13 mouse cellular contexts compared by ENCODE assay signal in the genomic region with DNA sequence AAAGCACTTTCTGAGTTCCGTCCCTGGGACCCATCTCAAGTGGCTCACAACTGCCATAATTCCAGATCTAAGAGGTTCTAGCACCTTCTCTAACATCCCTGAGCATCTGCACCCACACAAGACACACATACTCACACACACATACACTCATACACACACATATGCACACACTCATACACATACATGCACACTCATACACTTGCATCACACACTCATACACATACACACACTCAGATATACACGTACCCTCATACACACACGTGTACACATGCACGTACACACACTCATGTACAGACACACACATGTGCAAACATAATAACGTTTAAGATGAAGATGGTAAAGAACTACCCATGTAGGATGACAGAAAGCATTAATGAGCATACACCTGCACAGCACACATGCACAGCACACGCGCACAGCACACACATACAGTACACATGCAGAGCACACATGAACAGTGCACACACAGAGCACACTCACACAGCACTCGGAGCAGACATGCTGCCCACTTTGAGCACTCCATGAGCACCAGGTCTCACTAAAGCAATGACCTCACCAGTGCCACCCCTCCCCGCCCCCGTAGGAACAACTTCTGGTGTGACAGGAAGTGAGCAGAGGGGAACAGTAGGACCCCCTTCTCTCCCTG. TPM values are rescaled to one million over a fixed set of nuclear protein-coding genes. Genes with fewer than 3 reads are reported as not detected.
DNase-seq lines count a peak whose midpoint lies in the region; ATAC-seq and TF ChIP-seq lines count a peak whose summit lies in the region.
"Had no signal": no experiment of that assay in that cellular context is flagged by ENCODE, and none has a peak within 500 bp of the region (broad histone marks: within the 10 kb centered on the region; RNA-seq: fewer than 3 reads in every experiment).

No protein-coding gene starts in this region.

- 88% methylated on average over 10 of the region's 10 CpGs for WGBS in forebrain, embryonic 11.5 days
- WGBS in hindbrain, embryonic 13.5 days: 90% methylated on average over 10 of the region's 10 CpGs
- 85% methylated on average over 10 of the region's 10 CpGs for WGBS in midbrain, postnatal 0 days

- no peak for DNase-seq in layer of hippocampus, adult 2 months (ENCODE audit: low spot score in 2 of 2)
- no peak for DNase-seq in layer of hippocampus, postnatal 36 days
- DNase-seq in forebrain, embryonic 11.5 days (ENCODE audit: low spot score): no peak
- DNase-seq in midbrain, postnatal 0 days (ENCODE audit: low spot score): no peak
- no peak for DNase-seq in right cerebral cortex, adult 18-20 months
- no peak for DNase-seq in gastrocnemius, adult 18-20 months (ENCODE audit: low spot score)
- DNase-seq: adrenal gland, adult 8-10 months; liver; right cerebral cortex, postnatal 4 days had no signal

- no peak overlapping the region; the same call in 1 of the 2 replicates for H3K9ac ChIP-seq in forebrain, embryonic 11.5 days (ENCODE audit: low read length)
- no peak overlapping the region for H3K9ac ChIP-seq in hindbrain, embryonic 13.5 days
- H3K9ac ChIP-seq in midbrain, postnatal 0 days (replicated peaks; ENCODE audit: low read length, poor library complexity, severe bottlenecking): 0 out of 2 replicates have a peak overlapping the region, but pooled peaks have one; percentile 24

- peak overlapping the region; percentile 37; the same call in 1 of the 2 replicates for H3K4me2 ChIP-seq in forebrain, embryonic 11.5 days (ENCODE audit: low read depth, low read length, severe bottlenecking)
- peak overlapping the region; percentile 29 for H3K4me2 ChIP-seq in hindbrain, embryonic 13.5 days
- H3K4me2 ChIP-seq in midbrain, postnatal 0 days (ENCODE audit: low read depth, low read length, poor library complexity, severe bottlenecking): no peak overlapping the region

- H3K36me3 ChIP-seq in forebrain, embryonic 11.5 days (ENCODE audit: control insufficient read depth, insufficient read depth, low read length): no peaks in the 10 kb centered on the region
- H3K36me3 ChIP-seq in hindbrain, embryonic 13.5 days: peaks cover 67% of the 10 kb centered on the region
- peaks cover 32% of the 10 kb centered on the region for H3K36me3 ChIP-seq in midbrain, postnatal 0 days (ENCODE audit: insufficient read depth, low read length)

- peak overlapping the region; percentile 86 for H3K27ac ChIP-seq in layer of hippocampus, adult 2 months
- peak overlapping the region; percentile 62; the same call in 1 of the 2 replicates for H3K27ac ChIP-seq in forebrain, embryonic 11.5 days (ENCODE audit: low read depth, low read length)
- peak overlapping the region; percentile 83 for H3K27ac ChIP-seq in hindbrain, embryonic 13.5 days
- peak overlapping the region; percentile 55; the same call in 1 of the 2 replicates for H3K27ac ChIP-seq in midbrain, postnatal 0 days (ENCODE audit: low read depth, low read length)

- peak; percentile 50 for ATAC-seq in forebrain, embryonic 11.5 days (replicated peaks; ENCODE audit: low FRiP score)
- ATAC-seq in hindbrain, embryonic 13.5 days (ENCODE audit: low FRiP score): peak; percentile 47
- ATAC-seq in midbrain, postnatal 0 days (ENCODE audit: low FRiP score): peak; percentile 66
- ATAC-seq in erythroblast, adult 5-6 weeks (replicated peaks; ENCODE audit: low FRiP score, poor library complexity, severe bottlenecking): no peak
- ATAC-seq: Patski had no signal

- peak overlapping the region; percentile 35; the same call in 1 of the 2 replicates for H3K4me3 ChIP-seq in layer of hippocampus, adult 2 months
- H3K4me3 ChIP-seq in forebrain, embryonic 11.5 days (ENCODE audit: low read depth, low read length): no peak overlapping the region
- no peak overlapping the region for H3K4me3 ChIP-seq in hindbrain, embryonic 13.5 days
- H3K4me3 ChIP-seq in midbrain, postnatal 0 days (ENCODE audit: low read depth, low read length): no peak overlapping the region
- H3K4me3 ChIP-seq: erythroblast, embryonic 14.5 days had no signal

- 0 out of 2 replicates have a peak, but pooled peaks cover 5% of the 10 kb centered on the region for H3K4me1 ChIP-seq in forebrain, embryonic 11.5 days (replicated peaks; ENCODE audit: control insufficient read depth, insufficient read depth, low read length)
- peaks cover 18% of the 10 kb centered on the region for H3K4me1 ChIP-seq in hindbrain, embryonic 13.5 days (replicated peaks)
- H3K4me1 ChIP-seq in midbrain, postnatal 0 days (ENCODE audit: insufficient read depth, low read length): no peaks in the 10 kb centered on the region; the same call in 1 of the 2 replicates

- H3K27me3 ChIP-seq in forebrain, embryonic 11.5 days (ENCODE audit: control insufficient read depth, insufficient read depth, low read length): no peaks in the 10 kb centered on the region
- 0 out of 2 replicates have a peak, but pooled peaks cover 2% of the 10 kb centered on the region for H3K27me3 ChIP-seq in hindbrain, embryonic 13.5 days
- no peaks in the 10 kb centered on the region for H3K27me3 ChIP-seq in midbrain, postnatal 0 days (ENCODE audit: insufficient read depth, low read length)
- H3K27me3 ChIP-seq: Patski had no signal

- H3K9me3 ChIP-seq in forebrain, embryonic 11.5 days (ENCODE audit: control insufficient read depth, low read length): no peaks in the 10 kb centered on the region
- H3K9me3 ChIP-seq in hindbrain, embryonic 13.5 days: no peaks in the 10 kb centered on the region
- H3K9me3 ChIP-seq in midbrain, postnatal 0 days (ENCODE audit: low read length): no peaks in the 10 kb centered on the region

- TF ChIP-seq CTCF in layer of hippocampus, adult 2 months (conservative IDR thresholded peaks at IDR 0.05): no peak
- no peak for TF ChIP-seq CTCF in midbrain, postnatal 0 days (IDR thresholded peaks at IDR 0.05)

RNA-seq across cellular contexts. Expression of a gene that starts 59.7 kb away (rescaled TPM):
- total RNA-seq in layer of hippocampus, adult 2 months (2021): 10 to 100 TPM; 37.0 to 37.2 TPM
- total RNA-seq in layer of hippocampus, postnatal 36 days (2021): 10 to 100 TPM; 32.2 to 41.7 TPM
- 3.0 and 3.3 TPM in 2 replicates for polyA plus RNA-seq in forebrain, embryonic 11.5 days (2014; fragmentation: Nextera tagmentation; extraction: Ambion mirVana)
- 12.6 and 13.6 TPM in 2 replicates for polyA plus RNA-seq in hindbrain, embryonic 13.5 days (2015; fragmentation: Nextera tagmentation; extraction: Ambion mirVana)
- 46.9 and 49.1 TPM in 2 replicates for total RNA-seq in midbrain, postnatal 0 days (2014; rRNA removed)
- polyA plus RNA-seq in midbrain, postnatal 0 days (2015; fragmentation: Nextera tagmentation; extraction: Ambion mirVana): 8.3 and 9.1 TPM in 2 replicates
- 0.42 TPM in 1 of 2 replicates, not detected in the other for total RNA-seq in erythroblast, adult 5-6 weeks (2015; ENCODE audit: low replicate concordance)
- 0.14 and 0.60 TPM in 2 replicates for total RNA-seq in erythroblast, adult 5-6 weeks (2017; ENCODE audit: low replicate concordance)
- under 1 TPM; 0.17 to 0.48 TPM for total RNA-seq in gastrocnemius, adult 18-20 months (2021)
- polyA plus RNA-seq: erythroblast, embryonic 14.5 days had no signal

Comparison
In these comparisons a context has a peak if more than half of its experiments do, and no peak if none do; other contexts are left out.
1. RNA of a gene that starts 59.7 kb away (total RNA-seq): 46.9 to 49.1 TPM in midbrain, postnatal 0 days, 32.2 to 41.7 TPM in layer of hippocampus, postnatal 36 days and 37.0 to 37.2 TPM in layer of hippocampus, adult 2 months; 0.14 to 0.60 TPM in erythroblast, adult 5-6 weeks and 0.17 to 0.48 TPM in gastrocnemius, adult 18-20 months; every median in the first group is over 10 times any median in the second.
2. Peak in every context shown above with its lines, with median percentiles within 50 percentile points of each other: H3K27ac ChIP-seq.